Mouse (Mus musculus) hindbrain, embryonic 13.5 days (tissue): ENCODE measurements at regions not wholly inside any gene's neighbourhood (a gene's known extent, or its start where the extent isn't known, plus 50 kb on each side); places are given as distances from the start of the nearest gene placed in this dataset.

Source experiments
- ATAC-seq: fragments of 200-750 bp; cut with Nextera tagmentation; 2 replicates; pipeline ENCODE4 v1.8.0; 2017; ENCODE audit warnings: moderate TSS enrichment; ENCODE audit not compliant: low FRiP score
- H3K27ac ChIP-seq: fragments of 300-500 bp; sonication (generic); 2 replicates; pipeline ENCODE4 v1.5.1; 2015; ENCODE audit warnings: inconsistent platforms, mild to moderate bottlenecking, moderate library complexity
- H3K27me3 ChIP-seq: fragments of 300-500 bp; sonication (generic); 2 replicates; pipeline ENCODE4 v1.6.1; 2015; ENCODE audit warnings: mild to moderate bottlenecking, inconsistent platforms
- H3K36me3 ChIP-seq: fragments of 300-500 bp; sonication (generic); 2 replicates; pipeline ENCODE4 v1.6.1; 2015; ENCODE audit warnings: mild to moderate bottlenecking, inconsistent platforms
- H3K4me1 ChIP-seq: fragments of 300-500 bp; sonication (generic); replicated peaks from 2 replicates; pipeline ENCODE4 v1.6.1; 2015; ENCODE audit warnings: inconsistent platforms
- H3K4me2 ChIP-seq: fragments of 300-500 bp; sonication (generic); 2 replicates; pipeline ENCODE4 v1.6.1; 2015; ENCODE audit warnings: inconsistent platforms, mild to moderate bottlenecking, moderate library complexity
- H3K4me3 ChIP-seq: fragments of 300-500 bp; sonication (generic); 2 replicates; pipeline ENCODE4 v1.5.1; 2015; ENCODE audit warnings: mild to moderate bottlenecking, inconsistent platforms
- H3K9ac ChIP-seq: fragments of 300-500 bp; sonication (generic); 2 replicates; pipeline ENCODE4 v1.6.1; 2015; ENCODE audit warnings: mild to moderate bottlenecking, inconsistent platforms
- H3K9me3 ChIP-seq: fragments of 300-500 bp; sonication (generic); 2 replicates; pipeline ENCODE4 v1.6.1; 2016; ENCODE audit warnings: inconsistent platforms
- WGBS: fragments of 180-500 bp; shearing (Covaris S2); methylation state at CpG from one replicate; pipeline ENCODE4 v1.1.7; 2015; 5-methylcytosine and 5-hydroxymethylcytosine counted together

DNA sequence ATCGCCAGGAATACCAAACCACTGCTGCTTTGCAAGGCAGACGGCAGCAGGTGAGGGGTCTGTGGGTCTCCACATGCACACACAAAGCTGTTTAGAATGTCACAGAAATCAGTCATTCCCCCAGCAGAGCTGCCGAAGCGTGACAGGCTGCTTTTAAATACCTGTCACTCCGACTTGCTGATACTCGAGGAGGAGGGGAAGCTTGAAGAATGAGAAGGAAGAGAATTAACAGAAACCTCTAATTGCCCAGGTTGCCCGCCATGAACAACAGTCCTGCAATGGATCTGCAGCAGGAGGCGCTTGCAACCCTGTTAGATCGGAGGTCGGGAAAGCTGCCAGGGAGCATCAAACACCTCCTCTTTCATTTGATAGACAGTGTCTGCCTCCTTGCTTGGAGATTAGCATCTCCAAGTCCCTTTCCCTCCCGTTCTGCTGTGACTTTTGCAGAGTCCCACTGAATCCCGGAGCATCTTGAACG, 150.5 kb downstream of the Abhd5 start:
- H3K36me3 ChIP-seq, result no peaks in the 10 kb centered on the region
- no peaks in the 10 kb centered on the region for H3K27me3 ChIP-seq
- WGBS, result 36% methylated on average over 13 of the region's 13 CpGs
- H3K9me3 ChIP-seq, result no peaks in the 10 kb centered on the region
- H3K4me3 ChIP-seq, result no peak overlapping the region
- ATAC-seq, result no peak
- H3K4me1 ChIP-seq, result peaks cover 17% of the 10 kb centered on the region
- peak overlapping the region; percentile 51 for H3K9ac ChIP-seq
- H3K27ac ChIP-seq, result peak overlapping the region; percentile 55; the same call in 1 of the 2 replicates
- H3K4me2 ChIP-seq, result no peak overlapping the region

GRCm38 (mm10) chr9:122521569-122521968, 170.2 kb downstream of the Abhd5 start:
- Histone ChIP-seq H3K27me3 (no peaks in the 10 kb centered on the region; the same call in 1 of the 2 replicates), H3K27ac (no peak overlapping the region), H3K4me1 (peaks cover 6% of the 10 kb centered on the region; the same call in 1 of the 2 replicates), H3K9me3 (no peaks in the 10 kb centered on the region), H3K36me3 (no peaks in the 10 kb centered on the region), H3K9ac (no peak overlapping the region), H3K4me3 (no peak overlapping the region), H3K4me2 (no peak overlapping the region)
- 77% methylated on average over 5 of the region's 5 CpGs for WGBS
- ATAC-seq, result no peak

DNA sequence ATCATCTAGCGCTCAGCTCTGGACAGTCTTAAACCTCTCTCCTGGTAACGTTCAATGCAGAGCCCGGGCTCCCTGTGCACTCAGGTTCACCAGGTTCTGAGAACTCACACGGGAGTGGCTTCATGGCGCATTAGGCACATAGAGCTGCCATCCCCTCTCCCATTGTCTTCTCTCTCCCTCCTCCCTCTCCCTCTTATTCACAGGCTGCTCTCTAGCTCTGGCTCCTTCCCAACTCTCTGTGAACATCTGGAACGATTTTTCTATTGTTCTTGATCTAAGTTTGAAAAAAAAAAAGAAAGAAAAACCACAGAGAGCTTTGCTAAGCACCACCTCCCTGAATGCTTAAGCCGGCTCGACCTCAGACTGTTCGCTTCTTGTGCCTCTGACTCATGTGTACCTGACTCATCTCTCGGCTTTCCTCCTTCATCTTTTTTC, 174.2 kb downstream of the Abhd5 start:
- Histone ChIP-seq H3K4me1 (peaks cover 6% of the 10 kb centered on the region; the same call in 1 of the 2 replicates), H3K27me3 (peaks cover 2% of the 10 kb centered on the region; the same call in 1 of the 2 replicates), H3K36me3 (no peaks in the 10 kb centered on the region), H3K9ac (no peak overlapping the region), H3K27ac (no peak overlapping the region), H3K4me2 (no peak overlapping the region), H3K4me3 (no peak overlapping the region), H3K9me3 (no peaks in the 10 kb centered on the region)
- no peak for ATAC-seq
- 18% methylated on average over 10 of the region's 10 CpGs for WGBS

GRCm38 (mm10) chr9:122528267-122528666, 176.9 kb downstream of the Abhd5 start:
- Histone ChIP-seq H3K27ac (no peak overlapping the region), H3K4me3 (no peak overlapping the region), H3K4me1 (peaks cover 6% of the 10 kb centered on the region; the same call in 1 of the 2 replicates), H3K27me3 (peaks cover 11% of the 10 kb centered on the region), H3K4me2 (no peak overlapping the region), H3K36me3 (no peaks in the 10 kb centered on the region), H3K9me3 (no peaks in the 10 kb centered on the region), H3K9ac (no peak overlapping the region)
- 82% methylated on average over 6 of the region's 6 CpGs for WGBS
- no peak for ATAC-seq

DNA sequence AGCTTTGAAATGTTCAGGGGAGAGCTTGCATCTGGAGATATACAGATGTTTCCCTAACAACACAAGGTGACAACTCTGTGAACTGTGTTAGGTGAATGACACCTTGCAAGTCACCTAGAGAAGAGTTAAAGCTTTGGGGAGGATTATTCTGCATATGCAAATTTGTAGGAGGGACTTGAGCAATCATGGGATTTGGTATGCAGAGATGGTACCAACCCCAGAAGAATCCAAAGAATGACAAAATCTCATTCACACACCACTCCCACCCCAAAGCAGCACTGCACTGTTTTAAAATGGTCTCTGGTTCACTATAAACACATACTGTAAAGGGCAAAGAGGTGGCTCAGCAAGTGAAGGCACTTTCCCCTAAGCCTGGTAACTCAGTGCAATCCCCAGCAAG, 178.3 kb downstream of the Abhd5 start:
- peaks cover 16% of the 10 kb centered on the region for H3K4me1 ChIP-seq
- ATAC-seq, result no peak
- H3K27me3 ChIP-seq, result peaks cover 15% of the 10 kb centered on the region
- H3K4me2 ChIP-seq, result no peak overlapping the region
- H3K36me3 ChIP-seq, result no peaks in the 10 kb centered on the region
- H3K9ac ChIP-seq, result no peak overlapping the region
- no peaks in the 10 kb centered on the region for H3K9me3 ChIP-seq
- no peak overlapping the region for H3K4me3 ChIP-seq
- H3K27ac ChIP-seq, result no peak overlapping the region

DNA sequence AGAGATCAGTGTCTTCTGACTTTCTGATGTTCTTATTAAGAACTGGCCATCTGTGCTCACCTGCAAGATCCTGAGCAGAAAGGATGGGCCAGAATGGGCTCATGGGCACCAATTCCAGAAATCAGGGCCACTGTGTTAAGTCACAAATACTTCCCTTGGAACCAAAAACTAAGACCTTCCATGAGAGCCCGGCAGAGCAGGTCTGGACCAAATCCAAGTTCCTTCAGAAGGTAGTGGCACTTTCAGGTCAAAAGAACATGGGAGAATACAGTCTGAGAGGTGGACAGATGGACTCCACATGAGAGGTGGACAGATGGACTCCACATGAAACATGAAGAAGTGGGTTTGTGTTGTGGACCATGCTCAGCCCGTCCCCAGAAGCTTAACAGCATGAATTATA, 180.4 kb downstream of the Abhd5 start:
- Histone ChIP-seq H3K27me3 (peaks cover 19% of the 10 kb centered on the region), H3K9ac (no peak overlapping the region), H3K4me1 (peaks cover 14% of the 10 kb centered on the region), H3K4me2 (no peak overlapping the region), H3K9me3 (no peaks in the 10 kb centered on the region), H3K4me3 (no peak overlapping the region), H3K36me3 (no peaks in the 10 kb centered on the region), H3K27ac (no peak overlapping the region)
- 91% methylated on average over 2 of the region's 2 CpGs for WGBS
- ATAC-seq, result no peak

GRCm38 (mm10) chr9:122534121-122534814, 182.9 kb downstream of the Abhd5 start:
- Histone ChIP-seq H3K27me3 (peaks cover 22% of the 10 kb centered on the region), H3K4me3 (no peak overlapping the region), H3K4me1 (peaks cover 14% of the 10 kb centered on the region), H3K27ac (peak overlapping the region; percentile 35; the same call in 1 of the 2 replicates), H3K9ac (no peak overlapping the region), H3K4me2 (peak overlapping the region; percentile 21; the same call in 1 of the 2 replicates), H3K9me3 (no peaks in the 10 kb centered on the region), H3K36me3 (no peaks in the 10 kb centered on the region)
- 0 out of 2 replicates have a peak, but pooled peaks have one; percentile 73 for ATAC-seq
- WGBS, result 32% methylated on average over 15 of the region's 15 CpGs

- peaks cover 14% of the 10 kb centered on the region for H3K4me1 ChIP-seq
- ATAC-seq, result 0 out of 2 replicates have a peak, but pooled peaks have one; percentile 32
- peaks cover 24% of the 10 kb centered on the region for H3K27me3 ChIP-seq
- 0 out of 2 replicates have a peak overlapping the region, but pooled peaks have one; percentile 9 for H3K9ac ChIP-seq
- WGBS, result 51% methylated on average over 2 of the region's 2 CpGs
- 0 out of 2 replicates have a peak overlapping the region, but pooled peaks have one; percentile 9 for H3K27ac ChIP-seq
- H3K9me3 ChIP-seq, result no peaks in the 10 kb centered on the region
- H3K4me2 ChIP-seq, result no peak overlapping the region; the same call in 1 of the 2 replicates
- H3K36me3 ChIP-seq, result no peaks in the 10 kb centered on the region
- H3K4me3 ChIP-seq, result no peak overlapping the region
Observed at GRCm38 (mm10) chr9:122534965-122535364, 183.6 kb downstream of the Abhd5 start.

DNA sequence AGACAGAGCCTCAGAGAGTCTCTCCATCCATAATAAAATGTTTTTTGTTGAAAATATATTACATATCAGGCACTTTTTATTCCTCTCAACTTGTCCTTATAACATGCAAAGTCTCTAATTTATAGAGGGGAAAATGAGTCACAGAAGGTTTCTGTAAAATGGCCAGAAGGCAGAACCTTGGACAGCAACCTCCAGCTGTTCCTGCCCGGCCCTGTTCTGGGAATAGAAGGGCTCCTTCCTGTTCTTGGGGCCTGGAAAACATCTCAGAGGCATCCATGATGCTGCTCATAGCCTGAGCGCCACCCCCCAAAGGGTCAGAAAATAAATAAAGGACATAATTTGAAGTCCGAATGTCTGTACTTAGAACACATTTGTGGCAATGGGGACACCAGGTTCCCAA, 188.7 kb downstream of the Abhd5 start:
- Histone ChIP-seq H3K9ac (no peak overlapping the region), H3K4me2 (no peak overlapping the region), H3K4me1 (peaks cover under 1% of the 10 kb centered on the region; the same call in 1 of the 2 replicates), H3K36me3 (no peaks in the 10 kb centered on the region), H3K27ac (no peak overlapping the region), H3K4me3 (no peak overlapping the region), H3K27me3 (peaks cover 12% of the 10 kb centered on the region), H3K9me3 (no peaks in the 10 kb centered on the region)
- 51% methylated on average over 3 of the region's 3 CpGs for WGBS
- ATAC-seq, result no peak

DNA sequence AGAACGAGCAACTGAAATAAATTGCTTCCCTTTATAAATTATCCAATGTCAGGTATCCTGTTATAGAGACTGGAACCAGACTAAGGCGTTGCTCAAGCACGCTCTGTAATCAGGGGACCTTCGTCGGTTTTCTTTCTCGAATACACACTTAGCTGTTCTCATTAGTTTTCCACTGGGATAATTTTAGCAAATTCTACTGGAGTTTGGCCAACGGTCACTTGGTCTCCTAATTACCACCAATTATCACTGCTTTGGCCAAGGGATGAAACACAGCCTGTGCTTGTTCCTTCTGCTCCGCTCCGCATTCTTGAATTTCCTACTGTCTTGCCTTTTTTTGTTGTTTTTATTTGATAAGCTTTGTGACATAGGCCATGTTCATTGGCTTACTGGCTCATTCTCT, 191.1 kb upstream of the Topaz1 start:
- 92% methylated on average over 9 of the region's 9 CpGs for WGBS
- Histone ChIP-seq H3K4me3 (no peak overlapping the region), H3K9ac (no peak overlapping the region), H3K4me2 (no peak overlapping the region), H3K36me3 (no peaks in the 10 kb centered on the region), H3K27me3 (no peaks in the 10 kb centered on the region), H3K4me1 (no peaks in the 10 kb centered on the region), H3K27ac (no peak overlapping the region), H3K9me3 (no peaks in the 10 kb centered on the region)
- no peak for ATAC-seq

- ATAC-seq, result no peak
- Histone ChIP-seq H3K36me3 (no peaks in the 10 kb centered on the region), H3K4me1 (peaks cover 25% of the 10 kb centered on the region), H3K27me3 (peaks cover 76% of the 10 kb centered on the region), H3K27ac (no peak overlapping the region), H3K4me2 (no peak overlapping the region), H3K4me3 (no peak overlapping the region), H3K9ac (no peak overlapping the region), H3K9me3 (no peaks in the 10 kb centered on the region)
- 82% methylated on average over 3 of the region's 3 CpGs for WGBS
Observed at GRCm38 (mm10) chr9:122566060-122566459, 181.1 kb upstream of the Topaz1 start.

DNA sequence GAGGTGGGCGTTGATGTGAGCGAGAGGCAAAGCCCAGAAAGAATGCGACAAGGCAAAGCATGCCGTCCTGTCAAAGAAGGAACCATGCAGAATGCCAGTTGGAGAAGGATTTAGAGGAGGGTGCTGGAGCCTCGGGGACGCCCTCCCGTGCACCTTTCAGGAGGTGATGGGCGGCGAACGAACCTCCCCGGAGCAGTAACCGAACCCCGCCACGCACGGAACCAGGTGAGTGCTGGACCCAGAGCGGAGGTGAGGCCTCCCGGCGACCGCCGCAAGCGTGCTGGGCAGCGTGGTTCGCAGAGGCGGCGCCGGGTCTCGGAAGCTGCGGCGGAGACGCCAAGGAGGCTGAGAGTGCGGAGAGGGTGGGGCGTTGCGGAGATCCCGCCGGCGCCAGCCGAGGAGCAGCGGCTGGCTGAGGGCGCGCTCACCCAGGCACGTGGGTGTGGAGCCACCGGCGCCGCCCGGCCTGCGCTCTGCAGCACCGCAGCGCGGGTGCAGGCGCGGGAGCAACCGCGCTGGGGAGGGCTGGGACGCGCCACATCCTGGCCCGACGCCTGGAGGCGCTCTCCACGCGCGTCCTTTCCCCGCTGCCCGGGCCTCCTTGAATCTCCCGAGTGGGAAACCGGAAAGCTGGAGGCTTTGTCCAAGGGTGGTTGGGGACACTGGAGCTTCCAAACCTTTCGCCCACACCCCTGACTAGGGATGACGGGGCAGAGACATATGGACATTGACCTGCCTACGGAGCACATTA, 178.3 kb upstream of the Topaz1 start:
- Histone ChIP-seq H3K4me1 (peaks cover 45% of the 10 kb centered on the region), H3K4me3 (peak overlapping the region; percentile 47), H3K9me3 (no peaks in the 10 kb centered on the region), H3K9ac (peak overlapping the region; percentile 71), H3K27me3 (peaks cover 84% of the 10 kb centered on the region), H3K4me2 (peak overlapping the region; percentile 79), H3K27ac (peak overlapping the region; percentile 62), H3K36me3 (no peaks in the 10 kb centered on the region)
- WGBS, result under 1% methylated on average over 67 of the region's 68 CpGs
- ATAC-seq, result peak; percentile 50; the same call in 1 of the 2 replicates
